Mouse (Mus musculus) myocyte (in vitro differentiated cells): ENCODE data around the gene Ubr3. TPM values are rescaled to one million over a fixed set of nuclear protein-coding genes. Genes with fewer than 3 reads are reported as not detected.

Experiments
- H3K27me3 ChIP-seq: one replicate; pipeline ENCODE4 v1.6.1; 2011; ENCODE audit not compliant: control insufficient read depth, insufficient read depth, insufficient read length
- H3K36me3 ChIP-seq: one replicate; pipeline ENCODE4 v1.6.1; 2011; ENCODE audit not compliant: control insufficient read depth, insufficient read depth
- H3K4me2 ChIP-seq: one replicate; pipeline ENCODE4 v1.6.1; 2011; ENCODE audit warnings: low read depth, control low read depth
- H3K4me3 ChIP-seq: one replicate; pipeline ENCODE4 v1.5.1; 2011; ENCODE audit warnings: mild to moderate bottlenecking, control low read depth, moderate library complexity
- H3K79me2 ChIP-seq: one replicate; pipeline ENCODE4 v1.6.1; 2011; ENCODE audit not compliant: control insufficient read depth, insufficient read depth
- H3ac ChIP-seq: one replicate; pipeline ENCODE4 v1.6.1; 2011; ENCODE audit not compliant: control insufficient read depth, insufficient read length
- CEBPB ChIP-seq: IDR thresholded peaks from 2 replicates; pipeline ENCODE4 v1.6.1; 2011; ENCODE audit warnings: mild to moderate bottlenecking, moderate library complexity; ENCODE audit not compliant: poor library complexity, insufficient read depth, severe bottlenecking
- E2F4 ChIP-seq: IDR thresholded peaks from one replicate; pipeline ENCODE4 v1.6.1; 2011; ENCODE audit warnings: mild to moderate bottlenecking, control low read depth, moderate library complexity; ENCODE audit not compliant: insufficient read depth
- MAX ChIP-seq: IDR thresholded peaks from one replicate; pipeline ENCODE4 v1.6.1; 2011; ENCODE audit warnings: low read depth, mild to moderate bottlenecking, control low read depth
- MYOD1 ChIP-seq, 3 experiments: IDR thresholded peaks; one replicate each; pipeline ENCODE4 v1.6.1; 2011; ENCODE audit warnings: control low read depth in 2 of 3, low read depth in 2 of 3, mild to moderate bottlenecking in 2 of 3, moderate library complexity in 1 of 3; ENCODE audit not compliant: insufficient read length in 2 of 3, control insufficient read depth in 1 of 3
- MYOG ChIP-seq, 3 experiments: IDR thresholded peaks; one replicate each; pipeline ENCODE4 v1.6.1; 2011; ENCODE audit warnings: control low read depth in 2 of 3, low read depth in 2 of 3, mild to moderate bottlenecking in 2 of 3; ENCODE audit not compliant: insufficient read length in 2 of 3, control insufficient read depth in 1 of 3, insufficient read depth in 1 of 3
- POLR2A ChIP-seq: IDR thresholded peaks from one replicate; pipeline ENCODE4 v1.6.1; 2011; ENCODE audit warnings: low read depth, mild to moderate bottlenecking, control low read depth, moderate library complexity; ENCODE audit not compliant: insufficient read length
- POLR2AphosphoS2 ChIP-seq: IDR thresholded peaks from one replicate; pipeline ENCODE4 v1.6.1; 2011; ENCODE audit warnings: low read depth, control low read depth; ENCODE audit not compliant: insufficient read length
- REST ChIP-seq: IDR thresholded peaks from one replicate; pipeline ENCODE4 v1.6.1; 2011; ENCODE audit warnings: mild to moderate bottlenecking, control low read depth, moderate library complexity; ENCODE audit not compliant: insufficient read depth, insufficient read length
- SRF ChIP-seq: IDR thresholded peaks from one replicate; pipeline ENCODE4 v1.6.1; 2011; ENCODE audit warnings: low read depth; ENCODE audit not compliant: control insufficient read depth, insufficient read length
- TCF12 ChIP-seq: IDR thresholded peaks from one replicate; pipeline ENCODE4 v1.6.1; 2011; ENCODE audit warnings: mild to moderate bottlenecking, control low read depth; ENCODE audit not compliant: poor library complexity, insufficient read depth, severe bottlenecking
- TCF3 ChIP-seq: IDR thresholded peaks from one replicate; pipeline ENCODE4 v1.6.1; 2011; ENCODE audit warnings: low read depth, control low read depth; ENCODE audit not compliant: insufficient read length
- USF1 ChIP-seq: IDR thresholded peaks from one replicate; pipeline ENCODE4 v1.6.1; 2011; ENCODE audit warnings: low read depth, mild to moderate bottlenecking, control low read depth, moderate library complexity
- polyA plus RNA-seq: library from polyadenylated mRNA; unstranded; fragments of >200 nt; fragmentation: generic; extraction: Trizol; gene quantifications from one replicate; pipeline ENCODE4 v1.2.1, GENCODE M21; 2012; ENCODE audit warnings: missing spikeins

Gene Ubr3
- polyA plus RNA-seq, 1 experiment, result 12.4 TPM

- no peaks in the 10 kb centered on the region for H3K79me2 ChIP-seq
- TF ChIP-seq TCF12 (no peak), REST (no peak), CEBPB (no peak), POLR2A (no peak), POLR2AphosphoS2 (no peak), E2F4 (no peak), TCF3 (no peak), MAX (no peak), MYOG (IDR thresholded peaks at IDR 0.05; ENCODE audit: control insufficient read depth in 1 of 3, insufficient read depth in 1 of 3, insufficient read length in 2 of 3, low read depth in 2 of 3) (no peak), USF1 (no peak), MYOD1 (IDR thresholded peaks at IDR 0.05; ENCODE audit: control insufficient read depth in 1 of 3, insufficient read length in 2 of 3, low read depth in 2 of 3) (no peak), SRF (no peak)
These were observed 140.2 kb downstream of the Ubr3 start for GRCm38 (mm10) chr2:70037221-70037620.

GRCm38 (mm10) chr2:70038752-70039151 lies 141.7 kb downstream of the Ubr3 start, which contains the start of gene Myo3b:
TSS of gene Myo3b (plus strand) at chr2:70039126.
- Histone ChIP-seq H3ac (no peak within 1 kb of the TSS), H3K36me3 (no peaks in the 10 kb centered on the region), H3K79me2 (no peaks in the 10 kb centered on the region), H3K4me3 (no peak within 1 kb of the TSS), H3K27me3 (peaks cover 5% of the 10 kb centered on the region), H3K4me2 (no peak within 1 kb of the TSS)
- TF ChIP-seq CEBPB, result no peak
- TF ChIP-seq POLR2AphosphoS2, result no peak
- TF ChIP-seq MYOG (IDR thresholded peaks at IDR 0.05; ENCODE audit: control insufficient read depth in 1 of 3, insufficient read depth in 1 of 3, insufficient read length in 2 of 3, low read depth in 2 of 3), result no peak
- TF ChIP-seq TCF3, result no peak
- no peak for TF ChIP-seq SRF
- TF ChIP-seq MYOD1 (IDR thresholded peaks at IDR 0.05; ENCODE audit: control insufficient read depth in 1 of 3, insufficient read length in 2 of 3, low read depth in 2 of 3), result no peak

More at GRCm38 (mm10) chr2:70037221-70037620, 140.2 kb downstream of the Ubr3 start:
- Histone ChIP-seq H3K4me2 (no peak overlapping the region), H3K4me3 (no peak overlapping the region), H3ac (no peak overlapping the region), H3K27me3 (peaks cover 5% of the 10 kb centered on the region), H3K36me3 (no peaks in the 10 kb centered on the region)

GRCm38 (mm10) chr2:70044466-70044865 lies 147.4 kb downstream of the Ubr3 start:
- peaks cover 5% of the 10 kb centered on the region for H3K27me3 ChIP-seq
- TF ChIP-seq TCF12 (no peak), REST (no peak), SRF (no peak), MAX (no peak), MYOD1 (IDR thresholded peaks at IDR 0.05; ENCODE audit: control insufficient read depth in 1 of 3, insufficient read length in 2 of 3, low read depth in 2 of 3) (no peak), POLR2A (no peak)
- H3K4me2 ChIP-seq, result no peak overlapping the region
- H3K79me2 ChIP-seq, result no peaks in the 10 kb centered on the region
- no peaks in the 10 kb centered on the region for H3K36me3 ChIP-seq
- H3ac ChIP-seq, result no peak overlapping the region
- no peak overlapping the region for H3K4me3 ChIP-seq

- Histone ChIP-seq H3K4me3 (no peak overlapping the region), H3K27me3 (peaks cover 8% of the 10 kb centered on the region), H3K79me2 (no peaks in the 10 kb centered on the region), H3K4me2 (no peak overlapping the region), H3ac (no peak overlapping the region), H3K36me3 (no peaks in the 10 kb centered on the region)
- TF ChIP-seq SRF (no peak), MYOD1 (IDR thresholded peaks at IDR 0.05; ENCODE audit: control insufficient read depth in 1 of 3, insufficient read length in 2 of 3, low read depth in 2 of 3) (no peak), REST (no peak), MYOG (IDR thresholded peaks at IDR 0.05; ENCODE audit: control insufficient read depth in 1 of 3, insufficient read depth in 1 of 3, insufficient read length in 2 of 3, low read depth in 2 of 3) (no peak), USF1 (no peak), MAX (no peak), TCF3 (no peak), POLR2A (no peak), POLR2AphosphoS2 (no peak), CEBPB (no peak), E2F4 (no peak), TCF12 (no peak)
These were observed 150.8 kb downstream of the Ubr3 start for GRCm38 (mm10) chr2:70047868-70048267.

- Histone ChIP-seq H3ac (no peak overlapping the region), H3K4me2 (no peak overlapping the region), H3K27me3 (peaks cover 21% of the 10 kb centered on the region), H3K4me3 (no peak overlapping the region), H3K36me3 (no peaks in the 10 kb centered on the region), H3K79me2 (no peaks in the 10 kb centered on the region)
- TF ChIP-seq TCF3 (no peak), MAX (no peak), POLR2A (no peak), REST (no peak), MYOD1 (IDR thresholded peaks at IDR 0.05; ENCODE audit: control insufficient read depth in 1 of 3, insufficient read length in 2 of 3, low read depth in 2 of 3) (no peak), USF1 (no peak), MYOG (IDR thresholded peaks at IDR 0.05; ENCODE audit: control insufficient read depth in 1 of 3, insufficient read depth in 1 of 3, insufficient read length in 2 of 3, low read depth in 2 of 3) (no peak), SRF (no peak), TCF12 (no peak), POLR2AphosphoS2 (no peak), E2F4 (no peak), CEBPB (no peak)
These were observed 156.8 kb downstream of the Ubr3 start for GRCm38 (mm10) chr2:70053803-70054202.
